11 mouse cellular contexts compared by ENCODE assay signal in genomic region chr16:91533097-91534001, GRCm38 (mm10). TPM values are rescaled to one million over a fixed set of nuclear protein-coding genes. Genes with fewer than 3 reads are reported as not detected.
DNase-seq lines count a peak whose midpoint lies in the region; ATAC-seq and TF ChIP-seq lines count a peak whose summit lies in the region.
"Had no signal": no experiment of that assay in that cellular context is flagged by ENCODE, and none has a peak within 500 bp of the region (broad histone marks: within the 10 kb centered on the region; RNA-seq: fewer than 3 reads in every experiment).

No protein-coding gene starts in this region.

- H3K4me1 ChIP-seq in liver, postnatal 0 days (ENCODE audit: insufficient read depth), result peaks cover 29% of the 10 kb centered on the region
- no peaks in the 10 kb centered on the region for H3K4me1 ChIP-seq in hindbrain, embryonic 13.5 days (replicated peaks)

- 44% methylated on average over 23 of the region's 23 CpGs for WGBS in liver, postnatal 0 days (ENCODE audit: insufficient replicate concordance)
- 74% methylated on average over 23 of the region's 23 CpGs for WGBS in hindbrain, embryonic 13.5 days

- no peaks in the 10 kb centered on the region for H3K36me3 ChIP-seq in liver, postnatal 0 days (replicated peaks; ENCODE audit: insufficient read depth, low read length)
- no peaks in the 10 kb centered on the region for H3K36me3 ChIP-seq in hindbrain, embryonic 13.5 days

- H3K4me2 ChIP-seq in liver, postnatal 0 days (ENCODE audit: low read depth, low read length), result 0 out of 2 replicates have a peak overlapping the region, but pooled peaks have one; percentile 7
- no peak overlapping the region for H3K4me2 ChIP-seq in hindbrain, embryonic 13.5 days

- no peak overlapping the region for H3K27ac ChIP-seq in liver, postnatal 0 days (ENCODE audit: low read depth)
- H3K27ac ChIP-seq in hindbrain, embryonic 13.5 days, result no peak overlapping the region

- H3K27me3 ChIP-seq in liver, postnatal 0 days (ENCODE audit: insufficient read depth, low read length), result no peaks in the 10 kb centered on the region
- no peaks in the 10 kb centered on the region for H3K27me3 ChIP-seq in hindbrain, embryonic 13.5 days

- TF ChIP-seq CTCF in liver, postnatal 0 days (IDR thresholded peaks at IDR 0.05; ENCODE audit: low read depth), result no peak

- H3K9me3 ChIP-seq in liver, postnatal 0 days (ENCODE audit: low read length), result no peaks in the 10 kb centered on the region
- H3K9me3 ChIP-seq in hindbrain, embryonic 13.5 days, result no peaks in the 10 kb centered on the region

- no peak for DNase-seq in frontal cortex, postnatal 10 days (ENCODE audit: low spot score in 2 of 2)
- DNase-seq in right cerebral cortex, adult 18-20 months, result peak; percentile 39
- DNase-seq in right cerebral cortex, postnatal 4 days, result no peak
- DNase-seq in liver, postnatal 0 days, result no peak
- DNase-seq in thymus, postnatal 36 days, result peak; percentile 49 to 68
- no peak for DNase-seq in cerebellum, adult 9-11 months
- DNase-seq: cerebellum, postnatal 36 days; gastrocnemius, postnatal 25 days; kidney, adult 9 months had no signal

- no peak for TF ChIP-seq EP300 in liver, postnatal 0 days (IDR thresholded peaks at IDR 0.05; ENCODE audit: low read depth)

- peak; percentile 44; the same call in 1 of the 2 replicates for ATAC-seq in frontal cortex, adult (ENCODE audit: low TSS enrichment)
- no peak for ATAC-seq in liver, postnatal 0 days
- ATAC-seq in hindbrain, embryonic 13.5 days (ENCODE audit: low FRiP score), result no peak

- H3K9ac ChIP-seq in liver, postnatal 0 days (replicated peaks), result no peak overlapping the region
- no peak overlapping the region for H3K9ac ChIP-seq in hindbrain, embryonic 13.5 days

- H3K4me3 ChIP-seq in liver, postnatal 0 days (ENCODE audit: low read depth, low read length), result no peak overlapping the region
- H3K4me3 ChIP-seq in hindbrain, embryonic 13.5 days, result no peak overlapping the region

RNA-seq across cellular contexts. Expression of gene Ifngr2, which starts 13.5 kb away (rescaled TPM):
- 18.2 and 20.8 TPM in 2 replicates for polyA plus RNA-seq in liver, postnatal 0 days (2015; fragmentation: Nextera tagmentation; extraction: Ambion mirVana)
- polyA plus RNA-seq in hindbrain, embryonic 13.5 days (2015; fragmentation: Nextera tagmentation; extraction: Ambion mirVana), result 72.1 and 73.0 TPM in 2 replicates

RNA-seq across cellular contexts. Expression of gene Ifnar1, which starts 48.3 kb away (rescaled TPM):
- polyA plus RNA-seq in liver, postnatal 0 days (2015; fragmentation: Nextera tagmentation; extraction: Ambion mirVana), result 16.3 and 16.6 TPM in 2 replicates
- 48.4 and 53.5 TPM in 2 replicates for polyA plus RNA-seq in hindbrain, embryonic 13.5 days (2015; fragmentation: Nextera tagmentation; extraction: Ambion mirVana)

Comparison
In these comparisons a context has a peak if more than half of its experiments do, and no peak if none do; other contexts are left out.
1. DNase-seq: peak in right cerebral cortex, adult 18-20 months (single experiment) and thymus, postnatal 36 days (2 of 2); none in frontal cortex, postnatal 10 days (0 of 2), right cerebral cortex, postnatal 4 days (single experiment), liver, postnatal 0 days (single experiment) and cerebellum, adult 9-11 months (single experiment).